Mouse (Mus musculus) MEL (cell line): ENCODE measurements around the gene Pgpep1. TPM values are rescaled to one million over a fixed set of nuclear protein-coding genes. Genes with fewer than 3 reads are reported as not detected.

Experiments used
- DNase-seq: peaks from one replicate; pipeline ENCODE4 v3.0.0; 2011; ENCODE audit warnings: low read depth, low spot score
- H3K27ac ChIP-seq: 2 replicates; pipeline ENCODE4 v1.5.1; 2012; ENCODE audit warnings: low read depth, mild to moderate bottlenecking, control low read depth, low read length, moderate library complexity; ENCODE audit not compliant: control insufficient read depth
- H3K27me3 ChIP-seq, 2 experiments: fragments of 150-350 bp in 1 of 2; sonication (generic) in 1 of 2; 2 replicates each; pipeline ENCODE4 v1.6.1; 2012; ENCODE audit warnings: low read length in 2 of 2, mild to moderate bottlenecking in 2 of 2, improper control_type of control experiment in 1 of 2, moderate library complexity in 1 of 2; ENCODE audit not compliant: insufficient read depth in 2 of 2, control insufficient read depth in 1 of 2
- H3K36me3 ChIP-seq, 2 experiments: 2 replicates each; pipeline ENCODE4 v1.6.1; 2012 to 2014; ENCODE audit warnings: low read length in 2 of 2, improper control_type of control experiment in 1 of 2, inconsistent platforms in 1 of 2, mild to moderate bottlenecking in 1 of 2; ENCODE audit not compliant: insufficient read depth in 2 of 2, control insufficient read depth in 1 of 2
- H3K4me1 ChIP-seq, 2 experiments: fragments of 150-350 bp in 1 of 2; sonication (generic) in 1 of 2; 2 replicates each; pipeline ENCODE4 v1.6.1; 2012; ENCODE audit warnings: low read length in 2 of 2, improper control_type of control experiment in 1 of 2, mild to moderate bottlenecking in 1 of 2; ENCODE audit not compliant: insufficient read depth in 2 of 2, control insufficient read depth in 1 of 2
- H3K4me3 ChIP-seq, 2 experiments: fragments of 150-350 bp in 1 of 2; sonication (generic) in 1 of 2; 2 replicates each; pipeline ENCODE4 v1.5.1; 2012; ENCODE audit warnings: low read depth in 2 of 2, low read length in 2 of 2, mild to moderate bottlenecking in 2 of 2, moderate library complexity in 2 of 2, control low read depth in 1 of 2, improper control_type of control experiment in 1 of 2; ENCODE audit not compliant: control insufficient read depth in 1 of 2, insufficient read depth in 1 of 2
- H3K79me2 ChIP-seq: 2 replicates; pipeline ENCODE4 v1.6.1; 2012; ENCODE audit warnings: mild to moderate bottlenecking, low read length, moderate library complexity; ENCODE audit not compliant: control insufficient read depth, poor library complexity, insufficient read depth
- H3K9ac ChIP-seq: 2 replicates; pipeline ENCODE4 v1.6.1; 2012; ENCODE audit warnings: low read depth, mild to moderate bottlenecking, control low read depth, low read length, moderate library complexity; ENCODE audit not compliant: control insufficient read depth, poor library complexity, severe bottlenecking
- H3K9me3 ChIP-seq: fragments of 150-350 bp; sonication (generic); replicated peaks from 2 replicates; pipeline ENCODE4 v1.6.1; 2012; ENCODE audit warnings: mild to moderate bottlenecking, low read length, improper control_type of control experiment, moderate library complexity; ENCODE audit not compliant: insufficient read depth
- CHD1 ChIP-seq: IDR thresholded peaks from 2 replicates; pipeline ENCODE4 v1.6.1; 2012; ENCODE audit warnings: low read depth, mild to moderate bottlenecking, inconsistent platforms, low read length, improper control_type of control experiment
- CHD2 ChIP-seq: IDR thresholded peaks from 2 replicates; pipeline ENCODE4 v1.6.1; 2011; ENCODE audit warnings: low read length, improper control_type of control experiment
- CTCF ChIP-seq, 3 experiments: IDR thresholded peaks in 2 of 3; conservative IDR thresholded peaks in 1 of 3; 2 replicates each; pipeline ENCODE4 v1.5.1; 2011 to 2012; ENCODE audit warnings: low read length in 3 of 3, low read depth in 2 of 3, mild to moderate bottlenecking in 2 of 3, improper control_type of control experiment in 1 of 3, inconsistent platforms in 1 of 3, mixed read lengths in 1 of 3, moderate library complexity in 1 of 3; ENCODE audit not compliant: control insufficient read depth in 1 of 3, insufficient read depth in 1 of 3, poor library complexity in 1 of 3, severe bottlenecking in 1 of 3
- E2F4 ChIP-seq: IDR thresholded peaks from 2 replicates; pipeline ENCODE4 v1.6.1; 2011; ENCODE audit warnings: low read depth, low read length, improper control_type of control experiment, borderline replicate concordance
- ETS1 ChIP-seq: IDR thresholded peaks from 2 replicates; pipeline ENCODE4 v1.6.1; 2012; ENCODE audit warnings: low read depth, mild to moderate bottlenecking, inconsistent platforms, low read length, improper control_type of control experiment, moderate library complexity
- GABPA ChIP-seq: IDR thresholded peaks from 2 replicates; pipeline ENCODE4 v1.6.1; 2012; ENCODE audit warnings: low read depth, mild to moderate bottlenecking, inconsistent platforms, low read length, improper control_type of control experiment, moderate library complexity
- MAFK ChIP-seq: IDR thresholded peaks from 2 replicates; pipeline ENCODE4 v1.6.1; 2011; ENCODE audit warnings: low read depth, mild to moderate bottlenecking, low read length, improper control_type of control experiment, borderline replicate concordance
- MAX ChIP-seq: IDR thresholded peaks from 2 replicates; pipeline ENCODE4 v1.6.1; 2011; ENCODE audit warnings: low read length, improper control_type of control experiment
- MAZ ChIP-seq: IDR thresholded peaks from 2 replicates; pipeline ENCODE4 v1.6.1; 2012; ENCODE audit warnings: low read depth, mild to moderate bottlenecking, inconsistent platforms, low read length, improper control_type of control experiment
- MEF2A ChIP-seq: IDR thresholded peaks from 2 replicates; pipeline ENCODE4 v1.6.1; 2014; ENCODE audit warnings: low read depth, mild to moderate bottlenecking, inconsistent platforms, low read length, improper control_type of control experiment; ENCODE audit not compliant: poor library complexity, insufficient replicate concordance, severe bottlenecking; ENCODE audit errors: extremely low read depth
- POLR2A ChIP-seq, 2 experiments: IDR thresholded peaks; 2 replicates each; pipeline ENCODE4 v1.6.1; 2011 to 2012; ENCODE audit warnings: low read length in 2 of 2, mild to moderate bottlenecking in 2 of 2, control low read depth in 1 of 2, improper control_type of control experiment in 1 of 2, low read depth in 1 of 2, moderate library complexity in 1 of 2; ENCODE audit not compliant: control insufficient read depth in 1 of 2, insufficient read depth in 1 of 2, poor library complexity in 1 of 2
- POLR2AphosphoS2 ChIP-seq: IDR thresholded peaks from 2 replicates; pipeline ENCODE4 v1.6.1; 2011; ENCODE audit warnings: low read length, improper control_type of control experiment
- POLR2AphosphoS5 ChIP-seq: IDR thresholded peaks from 2 replicates; pipeline ENCODE4 v1.6.1; 2012; ENCODE audit warnings: low read depth, borderline replicate concordance, mild to moderate bottlenecking, inconsistent platforms, low read length, moderate library complexity, mixed read lengths
- RAD21 ChIP-seq: IDR thresholded peaks from 2 replicates; pipeline ENCODE4 v1.6.1; 2011; ENCODE audit warnings: mild to moderate bottlenecking, low read depth, low read length, improper control_type of control experiment
- SIN3A ChIP-seq: IDR thresholded peaks from 2 replicates; pipeline ENCODE4 v1.6.1; 2012; ENCODE audit warnings: low read length, improper control_type of control experiment, inconsistent platforms
- SMC3 ChIP-seq: IDR thresholded peaks from 2 replicates; pipeline ENCODE4 v1.6.1; 2011; ENCODE audit warnings: low read depth, low read length, improper control_type of control experiment
- TAL1 ChIP-seq: IDR thresholded peaks from 2 replicates; pipeline ENCODE4 v1.6.1; 2012; ENCODE audit warnings: mild to moderate bottlenecking, inconsistent platforms, low read length, moderate library complexity, mixed read lengths
- ZC3H11A ChIP-seq: IDR thresholded peaks from 2 replicates; pipeline ENCODE4 v1.6.1; 2012; ENCODE audit warnings: low read depth, mild to moderate bottlenecking, inconsistent platforms, low read length, improper control_type of control experiment
- ZMIZ1 ChIP-seq: IDR thresholded peaks from 2 replicates; pipeline ENCODE4 v1.6.1; 2012; ENCODE audit warnings: low read depth, mild to moderate bottlenecking, inconsistent platforms, low read length, improper control_type of control experiment, moderate library complexity
- polyA plus RNA-seq, 2 experiments: library from polyadenylated mRNA; stranded (reverse) in 1 of 2; unstranded in 1 of 2; fragments of >175 nt in 1 of 2; fragments of >200 nt in 1 of 2; gene quantifications; 2 replicates each; pipeline versions ENCODE4 v1.2.1 to v1.2.4; 2012; ENCODE audit warnings: low replicate concordance in 2 of 2, low read depth in 1 of 2; ENCODE audit not compliant: insufficient read length in 2 of 2, insufficient read depth in 1 of 2, missing spikeins in 1 of 2
- total RNA-seq: library from RNA; depleted of rRNA; stranded (reverse); fragments of 300-350 nt; gene quantifications from 2 replicates; pipeline ENCODE4 v1.2.3, GENCODE M21; 2012

Pgpep1 gene
- total and polyA plus RNA-seq, 3 experiments, result 12.6 to 19.5 TPM; not detected in 1

DNA sequence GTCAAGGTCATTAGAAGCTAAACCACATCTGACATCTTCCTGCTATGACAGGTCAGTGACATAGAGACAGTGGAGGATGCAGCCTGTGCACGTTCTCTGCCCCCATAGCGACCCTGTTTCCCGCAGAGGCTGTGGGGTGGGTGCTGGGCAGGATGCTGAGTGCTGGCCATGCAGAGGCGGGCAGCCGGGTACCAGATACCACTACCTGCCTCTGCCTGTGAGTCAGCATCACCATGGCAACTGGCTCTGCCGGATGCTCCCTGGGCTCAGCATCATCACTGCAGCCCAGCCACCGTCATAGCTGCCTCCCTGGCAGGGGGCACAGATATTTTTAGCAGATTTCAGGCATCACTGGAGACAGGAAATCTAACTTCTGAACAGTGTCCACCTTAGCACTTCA, 24.1 kb upstream of the Pgpep1 start:
- Histone ChIP-seq H3K9ac (no peak overlapping the region), H3K4me1 (no peaks in the 10 kb centered on the region)
- no peak for DNase-seq
- TF ChIP-seq MEF2A (no peak), MAZ (no peak), CHD1 (no peak)
- TF ChIP-seq, all 39 proteins: peak for 0
- H3K79me2 ChIP-seq, result no peaks in the 10 kb centered on the region
- no peak overlapping the region for H3K27ac ChIP-seq
- peaks cover 0 to 5% of the 10 kb centered on the region in 2 experiments; a peak in 3 of 4 replicates for H3K27me3 ChIP-seq
- no peaks in the 10 kb centered on the region for H3K36me3 ChIP-seq
- no peak overlapping the region for H3K4me3 ChIP-seq
- no peaks in the 10 kb centered on the region for H3K9me3 ChIP-seq

GRCm38 (mm10) chr8:70682692-70683091, 22.5 kb upstream of the Pgpep1 start:
- Histone ChIP-seq H3K9me3 (no peaks in the 10 kb centered on the region), H3K4me1 (no peaks in the 10 kb centered on the region)
- TF ChIP-seq POLR2AphosphoS5 (no peak), TAL1 (no peak), ZC3H11A (no peak), SIN3A (no peak), RAD21 (no peak), GABPA (no peak), SMC3 (no peak), MAX (no peak), ZMIZ1 (no peak), MAFK (no peak), CHD2 (no peak), POLR2AphosphoS2 (no peak), ETS1 (no peak), E2F4 (no peak), CTCF (IDR thresholded peaks at IDR 0.05 in 2 of 3, conservative IDR thresholded peaks at IDR 0.05 in 1 of 3; ENCODE audit: control insufficient read depth in 1 of 3, insufficient read depth in 1 of 3, low read depth in 2 of 3, low read length in 3 of 3, poor library complexity in 1 of 3, severe bottlenecking in 1 of 3) (no peak), POLR2A (IDR thresholded peaks at IDR 0.05; ENCODE audit: control insufficient read depth in 1 of 2, insufficient read depth in 1 of 2, low read depth in 1 of 2, low read length in 2 of 2, poor library complexity in 1 of 2) (no peak)

More at GRCm38 (mm10) chr8:70682692-70683091, 22.5 kb upstream of the Pgpep1 start:
- Histone ChIP-seq H3K27ac (no peak overlapping the region), H3K79me2 (no peaks in the 10 kb centered on the region), H3K27me3 (peaks cover 0 to 5% of the 10 kb centered on the region in 2 experiments; a peak in 3 of 4 replicates), H3K4me3 (no peak overlapping the region), H3K9ac (no peak overlapping the region), H3K36me3 (no peaks in the 10 kb centered on the region)
- no peak for DNase-seq
